Mouse (Mus musculus): Measurements from ENCODE around the gene Mob1b.

- TF ChIP-seq CTCF (conservative IDR thresholded peaks at IDR 0.05 in 1 of 2, IDR thresholded peaks at IDR 0.05 in 1 of 2; ENCODE audit: low read depth in 2 of 2, low read length in 2 of 2): no peak
- no peak for TF ChIP-seq RAD21 (IDR thresholded peaks at IDR 0.05; ENCODE audit: low read depth, low read length)
- TF ChIP-seq EP300 (IDR thresholded peaks at IDR 0.05; ENCODE audit: low read length): no peak
- no peak for TF ChIP-seq RCOR1 (conservative IDR thresholded peaks at IDR 0.05; ENCODE audit: low read depth, low read length)
- no peak for TF ChIP-seq TCF12 (IDR thresholded peaks at IDR 0.05; ENCODE audit: low read depth, low read length)
- no peak for TF ChIP-seq MAX (IDR thresholded peaks at IDR 0.05; ENCODE audit: low read length)
- no peak for TF ChIP-seq POLR2A (IDR thresholded peaks at IDR 0.05; ENCODE audit: low read depth, low read length)
- no peak for TF ChIP-seq ETS1 (conservative IDR thresholded peaks at IDR 0.05; ENCODE audit: low read depth, low read length)
- no peak for TF ChIP-seq HCFC1 (IDR thresholded peaks at IDR 0.05; ENCODE audit: low read depth, low read length)
These were observed 75.4 kb downstream of the Mob1b start for GRCm38 (mm10) chr5:88795910-88796584.

Data from CH12.LX (cell line).